In genomic region chr8:120472230-120472629, GRCm38 (mm10) we compare ENCODE assay signal across 11 mouse cellular contexts.
DNase-seq lines count a peak whose midpoint lies in the region; ATAC-seq lines count a peak whose summit lies in the region.
"Had no signal": no experiment of that assay in that cellular context is flagged by ENCODE, and none has a peak within 500 bp of the region (broad histone marks: within the 10 kb centered on the region; RNA-seq: fewer than 3 reads in every experiment).

No protein-coding gene starts in this region.

- WGBS in lung, embryonic 15.5 days: 26% methylated on average over 16 of the region's 16 CpGs
- WGBS in embryonic facial prominence, embryonic 15.5 days: 32% methylated on average over 16 of the region's 16 CpGs
- 23% methylated on average over 16 of the region's 16 CpGs for WGBS in hindbrain, embryonic 15.5 days
- WGBS in neural tube, embryonic 15.5 days: 29% methylated on average over 16 of the region's 16 CpGs

- H3K9me3 ChIP-seq in lung, embryonic 15.5 days: no peaks in the 10 kb centered on the region
- no peaks in the 10 kb centered on the region for H3K9me3 ChIP-seq in embryonic facial prominence, embryonic 15.5 days (replicated peaks)
- no peaks in the 10 kb centered on the region for H3K9me3 ChIP-seq in hindbrain, embryonic 15.5 days
- no peaks in the 10 kb centered on the region for H3K9me3 ChIP-seq in neural tube, embryonic 15.5 days (replicated peaks)

- peaks cover 61% of the 10 kb centered on the region for H3K4me1 ChIP-seq in lung, embryonic 15.5 days
- peaks cover 45% of the 10 kb centered on the region for H3K4me1 ChIP-seq in embryonic facial prominence, embryonic 15.5 days
- H3K4me1 ChIP-seq in hindbrain, embryonic 15.5 days (replicated peaks): peaks cover 39% of the 10 kb centered on the region
- H3K4me1 ChIP-seq in neural tube, embryonic 15.5 days: peaks cover 49% of the 10 kb centered on the region

- H3K27me3 ChIP-seq in lung, embryonic 15.5 days: no peaks in the 10 kb centered on the region
- no peaks in the 10 kb centered on the region for H3K27me3 ChIP-seq in embryonic facial prominence, embryonic 15.5 days
- H3K27me3 ChIP-seq in hindbrain, embryonic 15.5 days: no peaks in the 10 kb centered on the region
- H3K27me3 ChIP-seq in neural tube, embryonic 15.5 days (replicated peaks): no peaks in the 10 kb centered on the region

- no peak overlapping the region for H3K4me3 ChIP-seq in lung, embryonic 15.5 days
- H3K4me3 ChIP-seq in embryonic facial prominence, embryonic 15.5 days (replicated peaks): no peak overlapping the region
- no peak overlapping the region for H3K4me3 ChIP-seq in hindbrain, embryonic 15.5 days
- H3K4me3 ChIP-seq in neural tube, embryonic 15.5 days (replicated peaks): no peak overlapping the region

- H3K36me3 ChIP-seq in lung, embryonic 15.5 days: no peaks in the 10 kb centered on the region
- no peaks in the 10 kb centered on the region for H3K36me3 ChIP-seq in embryonic facial prominence, embryonic 15.5 days
- H3K36me3 ChIP-seq in hindbrain, embryonic 15.5 days: no peaks in the 10 kb centered on the region
- H3K36me3 ChIP-seq in neural tube, embryonic 15.5 days: no peaks in the 10 kb centered on the region

- peak overlapping the region; percentile 45 for H3K27ac ChIP-seq in lung, embryonic 15.5 days
- 0 out of 2 replicates have a peak overlapping the region, but pooled peaks have one; percentile 28 for H3K27ac ChIP-seq in embryonic facial prominence, embryonic 15.5 days (replicated peaks)
- H3K27ac ChIP-seq in hindbrain, embryonic 15.5 days (replicated peaks): peak overlapping the region; percentile 75
- H3K27ac ChIP-seq in neural tube, embryonic 15.5 days (replicated peaks): peak overlapping the region; percentile 60; the same call in 1 of the 2 replicates
- H3K27ac ChIP-seq: liver, embryonic 14.5 days had no signal

- DNase-seq in lung, postnatal 14 days: no peak
- no peak for DNase-seq in ovary, postnatal 36 days (ENCODE audit: low spot score)
- DNase-seq in lung, postnatal 4 days: no peak
- DNase-seq: adrenal gland, postnatal 10 days; cerebellum, adult 8-10 months; spleen, adult 18-20 months had no signal

- no peak for ATAC-seq in lung, embryonic 15.5 days (ENCODE audit: borderline replicate concordance, extremely low read depth, low FRiP score, low TSS enrichment)
- no peak for ATAC-seq in embryonic facial prominence, embryonic 15.5 days (ENCODE audit: insufficient number of reproducible peaks, low FRiP score, low TSS enrichment, low read depth)
- ATAC-seq in hindbrain, embryonic 15.5 days (ENCODE audit: low FRiP score, low read depth): no peak
- ATAC-seq in neural tube, embryonic 15.5 days (ENCODE audit: low FRiP score): no peak

- H3K4me2 ChIP-seq in lung, embryonic 15.5 days: peak overlapping the region; percentile 19; the same call in 1 of the 2 replicates
- H3K4me2 ChIP-seq in embryonic facial prominence, embryonic 15.5 days (replicated peaks): no peak overlapping the region
- H3K4me2 ChIP-seq in hindbrain, embryonic 15.5 days: peak overlapping the region; percentile 27; the same call in 1 of the 2 replicates
- no peak overlapping the region for H3K4me2 ChIP-seq in neural tube, embryonic 15.5 days

- no peak overlapping the region for H3K9ac ChIP-seq in lung, embryonic 15.5 days
- no peak overlapping the region for H3K9ac ChIP-seq in embryonic facial prominence, embryonic 15.5 days
- no peak overlapping the region for H3K9ac ChIP-seq in hindbrain, embryonic 15.5 days
- no peak overlapping the region for H3K9ac ChIP-seq in neural tube, embryonic 15.5 days (replicated peaks)
- H3K9ac ChIP-seq: liver, embryonic 14.5 days had no signal

Comparison
In these comparisons a context has a peak if more than half of its experiments do, and no peak if none do; other contexts are left out.
1. H3K4me2 ChIP-seq: peak in lung, embryonic 15.5 days (single experiment) and hindbrain, embryonic 15.5 days (single experiment); none in embryonic facial prominence, embryonic 15.5 days (single experiment) and neural tube, embryonic 15.5 days (single experiment).
2. Peak in every context shown above with its lines, with median percentiles within 50 percentile points of each other: H3K27ac ChIP-seq.